Mouse (Mus musculus) embryonic facial prominence, embryonic 11.5 days (tissue): ENCODE results near the gene Dnajc7. TPM values are rescaled to one million over a fixed set of nuclear protein-coding genes. Genes with fewer than 3 reads are reported as not detected.
"Not testable (repeated sequence)": the region's sequence is repeated elsewhere in the genome, so short reads cannot be mapped to it uniquely, and the experiment has no call there.

Source experiments
- ATAC-seq: fragments of 200-750 bp; cut with Nextera tagmentation; replicated peaks from 2 replicates; pipeline ENCODE4 v1.8.0; 2017; ENCODE audit warnings: low read depth; ENCODE audit not compliant: insufficient number of reproducible peaks, low FRiP score, low TSS enrichment
- DNase-seq: peaks from one replicate; pipeline ENCODE4 v3.0.0-alpha.2; 2015; ENCODE audit warnings: low spot score
- H3K27ac ChIP-seq: fragments of 300-500 bp; sonication (generic); replicated peaks from 2 replicates; pipeline ENCODE4 v1.5.1; 2014; ENCODE audit warnings: mild to moderate bottlenecking, low read depth, low read length, control low read depth
- H3K27me3 ChIP-seq: fragments of 300-500 bp; sonication (generic); 2 replicates; pipeline ENCODE4 v1.6.1; 2014; ENCODE audit warnings: mild to moderate bottlenecking, low read length, moderate library complexity, mixed read lengths; ENCODE audit not compliant: control insufficient read depth, insufficient read depth
- H3K36me3 ChIP-seq: fragments of 300-500 bp; sonication (generic); replicated peaks from 2 replicates; pipeline ENCODE4 v1.6.1; 2014; ENCODE audit warnings: low read depth, mild to moderate bottlenecking, low read length, moderate library complexity, mixed read lengths; ENCODE audit not compliant: control insufficient read depth, insufficient read depth
- H3K4me1 ChIP-seq: fragments of 300-500 bp; sonication (generic); 2 replicates; pipeline ENCODE4 v1.6.1; 2014; ENCODE audit warnings: low read length, mixed read lengths; ENCODE audit not compliant: control insufficient read depth, insufficient read depth
- H3K4me2 ChIP-seq: fragments of 300-500 bp; sonication (generic); 2 replicates; pipeline ENCODE4 v1.6.1; 2014; ENCODE audit warnings: low read depth, mild to moderate bottlenecking, control low read depth, low read length, moderate library complexity
- H3K4me3 ChIP-seq: fragments of 300-500 bp; sonication (generic); 2 replicates; pipeline ENCODE4 v1.5.1; 2014; ENCODE audit warnings: low read depth, low read length, control low read depth
- H3K9ac ChIP-seq: fragments of 300-500 bp; sonication (generic); replicated peaks from 2 replicates; pipeline ENCODE4 v1.6.1; 2014; ENCODE audit warnings: mild to moderate bottlenecking, control low read depth, low read length
- H3K9me3 ChIP-seq: fragments of 300-500 bp; sonication (generic); replicated peaks from 2 replicates; pipeline ENCODE4 v1.6.1; 2016; ENCODE audit warnings: mild to moderate bottlenecking, low read length, inconsistent platforms, mixed read lengths; ENCODE audit not compliant: control insufficient read depth
- WGBS: fragments of 180-500 bp; shearing (Covaris S2); extraction: QIAGEN DNeasy Blood & Tissue Kit; methylation state at CpG from one replicate; pipeline ENCODE4 v1.1.7; 2014; 5-methylcytosine and 5-hydroxymethylcytosine counted together
- polyA plus RNA-seq: library from polyadenylated mRNA; unstranded; fragments of >200 nt; fragmentation: Nextera tagmentation; extraction: Ambion mirVana; gene quantifications from 2 replicates; pipeline ENCODE4 v1.2.1, GENCODE M21; 2014

Dnajc7 gene
- polyA plus RNA-seq, 1 experiment from 2014 or later = 83.9 TPM

GRCm38 (mm10) chr11:100540966-100541365 lies 79.0 kb downstream of the Dnajc7 start:
- no peaks in the 10 kb centered on the region; the same call in 1 of the 2 replicates for H3K27me3 ChIP-seq
- no peak overlapping the region for H3K9ac ChIP-seq
- WGBS = 56% methylated on average over 6 of the region's 6 CpGs
- no peak for ATAC-seq
- DNase-seq = no peak
- no peak overlapping the region for H3K4me3 ChIP-seq
- H3K4me2 ChIP-seq = no peak overlapping the region
- no peaks in the 10 kb centered on the region for H3K9me3 ChIP-seq
- H3K27ac ChIP-seq = no peak overlapping the region
- H3K4me1 ChIP-seq = no peaks in the 10 kb centered on the region
- H3K36me3 ChIP-seq = no peaks in the 10 kb centered on the region

DNA sequence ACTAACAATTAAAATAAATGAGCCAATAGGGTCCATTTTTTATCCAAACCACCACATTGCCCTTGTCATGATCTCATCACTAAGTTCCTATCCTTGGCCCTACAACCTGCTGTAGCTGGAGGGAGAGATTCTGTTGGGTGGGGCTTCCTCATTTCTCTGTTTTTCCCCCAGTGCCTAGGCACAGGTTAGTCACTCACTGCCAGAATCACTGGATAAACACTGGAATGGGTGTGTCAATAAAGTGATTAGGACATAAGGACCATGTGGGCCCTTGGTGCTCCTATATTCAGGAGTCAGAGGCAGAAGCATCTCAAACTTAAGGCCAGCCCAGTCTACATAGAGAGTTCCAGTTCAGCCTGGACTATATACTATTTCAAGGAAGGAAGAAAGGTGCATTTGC lies 83.5 kb downstream of the Dnajc7 start:
- no peaks in the 10 kb centered on the region; the same call in 1 of the 2 replicates for H3K27me3 ChIP-seq
- H3K4me3 ChIP-seq = no peak overlapping the region

DNA sequence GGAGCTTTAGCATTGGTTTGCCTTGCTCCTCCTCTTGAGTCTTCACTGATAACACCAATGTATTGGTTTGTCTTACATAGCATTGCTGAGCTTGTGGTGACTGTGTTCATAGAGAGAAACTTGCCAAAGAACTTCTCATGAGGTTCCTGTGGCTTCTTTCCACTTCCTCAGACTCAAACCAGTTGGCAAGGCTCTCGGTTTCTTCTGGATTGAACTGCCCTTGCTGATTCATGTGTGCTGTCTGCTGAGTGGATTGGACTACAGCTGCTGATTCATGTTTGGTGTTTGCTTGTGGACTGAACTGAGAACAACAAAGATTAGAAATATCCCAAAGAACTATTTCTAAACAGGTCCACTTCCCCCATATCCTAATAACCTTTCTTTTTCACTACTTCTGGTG lies 84.0 kb downstream of the Dnajc7 start:
- H3K27ac ChIP-seq = no peak overlapping the region
- H3K9me3 ChIP-seq = no peaks in the 10 kb centered on the region
- H3K4me1 ChIP-seq = no peaks in the 10 kb centered on the region
- WGBS = 84% methylated on average over 1 of the region's 1 CpGs
- DNase-seq (no peak), ATAC-seq (no peak)
- H3K27me3 ChIP-seq = no peaks in the 10 kb centered on the region; the same call in 1 of the 2 replicates
- H3K4me2 ChIP-seq = no peak overlapping the region
- H3K36me3 ChIP-seq = no peaks in the 10 kb centered on the region
- no peak overlapping the region for H3K4me3 ChIP-seq
- no peak overlapping the region for H3K9ac ChIP-seq

More for the DNA sequence above, 83.5 kb downstream of the Dnajc7 start:
- DNase-seq (no peak), ATAC-seq (no peak)
- Histone ChIP-seq H3K9me3 (no peaks in the 10 kb centered on the region), H3K36me3 (no peaks in the 10 kb centered on the region), H3K9ac (no peak overlapping the region), H3K4me2 (no peak overlapping the region), H3K4me1 (no peaks in the 10 kb centered on the region), H3K27ac (no peak overlapping the region)

DNA sequence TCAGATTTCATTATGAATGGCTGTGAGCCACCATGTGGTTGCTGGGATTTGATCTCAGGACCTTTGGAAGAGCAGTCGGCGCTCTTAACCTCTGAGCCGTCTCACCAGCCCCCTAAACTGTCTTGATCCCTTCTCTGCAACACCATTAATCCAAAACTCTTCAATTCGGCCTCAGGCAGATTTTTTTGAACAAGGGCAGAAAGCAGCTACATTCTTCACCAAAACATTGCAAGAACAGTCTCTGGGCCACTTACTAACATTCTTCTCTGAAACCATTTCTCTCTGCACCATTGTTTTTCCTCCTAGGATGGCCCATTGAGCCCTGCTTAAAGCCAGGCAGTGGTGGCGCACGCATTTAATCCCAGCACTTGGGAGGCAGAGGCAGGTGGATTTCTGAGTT lies 85.1 kb downstream of the Dnajc7 start:
- not testable (repeated sequence) for ATAC-seq, H3K27ac ChIP-seq

GRCm38 (mm10) chr11:100534411-100534810 lies 85.6 kb downstream of the Dnajc7 start:
- H3K4me3 ChIP-seq, ATAC-seq, H3K27me3 ChIP-seq, H3K36me3 ChIP-seq, H3K4me1 ChIP-seq, DNase-seq, H3K27ac ChIP-seq, H3K9ac ChIP-seq, H3K9me3 ChIP-seq, H3K4me2 ChIP-seq: not testable (repeated sequence)
- 74% methylated on average over 2 of the region's 2 CpGs for WGBS

More for the DNA sequence above, 85.1 kb downstream of the Dnajc7 start:
- WGBS = 76% methylated on average over 6 of the region's 6 CpGs
- not testable (repeated sequence) for DNase-seq, H3K27me3 ChIP-seq, H3K36me3 ChIP-seq, H3K9ac ChIP-seq, H3K4me1 ChIP-seq, H3K4me3 ChIP-seq, H3K9me3 ChIP-seq, H3K4me2 ChIP-seq

DNA sequence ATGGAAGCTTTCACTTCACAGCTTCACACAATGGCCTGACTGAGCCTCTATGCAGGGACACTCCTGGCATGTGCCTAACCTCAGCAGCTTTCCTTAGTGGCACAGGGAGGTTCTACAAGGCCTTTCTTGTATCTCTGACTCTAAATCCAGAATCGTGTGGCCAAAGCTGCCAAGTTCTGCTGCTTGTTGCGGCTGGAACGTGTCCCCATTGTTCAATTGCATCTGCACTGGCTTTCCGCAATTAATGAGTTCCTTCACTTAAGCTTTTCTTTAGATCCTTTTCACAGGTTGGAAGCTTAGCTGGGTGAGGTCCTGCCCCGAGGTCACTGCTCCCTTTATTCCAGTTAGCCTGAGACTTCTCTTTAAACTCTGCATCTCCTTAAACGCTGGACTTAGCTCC lies 86.1 kb downstream of the Dnajc7 start:
- H3K9ac ChIP-seq = no peak overlapping the region
- 62% methylated on average over 6 of the region's 6 CpGs for WGBS
- no peaks in the 10 kb centered on the region for H3K9me3 ChIP-seq
- H3K4me2 ChIP-seq = no peak overlapping the region
- H3K27me3 ChIP-seq = no peaks in the 10 kb centered on the region
- no peak overlapping the region for H3K27ac ChIP-seq
- H3K4me1 ChIP-seq = no peaks in the 10 kb centered on the region
- DNase-seq (no peak), ATAC-seq (no peak)
- H3K36me3 ChIP-seq = no peaks in the 10 kb centered on the region
- no peak overlapping the region for H3K4me3 ChIP-seq

Other genes starting within 250 kb of the Dnajc7 start
- gene Jup, start 222.4 kb downstream of the Dnajc7 start, polyA plus RNA-seq = 31.8 and 37.4 TPM in 2 replicates
- gene P3h4, start 205.3 kb downstream of the Dnajc7 start, polyA plus RNA-seq = 33.0 and 37.1 TPM in 2 replicates
- gene Fkbp10, start 204.5 kb downstream of the Dnajc7 start, polyA plus RNA-seq = 60.0 and 69.4 TPM in 2 replicates
- 136 and 145 TPM in 2 replicates for gene Nt5c3b, start 178.4 kb downstream of the Dnajc7 start, polyA plus RNA-seq
- gene Klhl10, start 178.3 kb downstream of the Dnajc7 start, polyA plus RNA-seq = 0.52 and 0.57 TPM in 2 replicates
- gene Klhl11, start 147.4 kb downstream of the Dnajc7 start, polyA plus RNA-seq = 13.1 and 13.2 TPM in 2 replicates
- 200 and 210 TPM in 2 replicates for gene Acly, start 92.2 kb downstream of the Dnajc7 start, polyA plus RNA-seq
- 0.79 and 1.4 TPM in 2 replicates for gene Ttc25, start 74.6 kb downstream of the Dnajc7 start, polyA plus RNA-seq
- gene Cnp, start 45.3 kb downstream of the Dnajc7 start, polyA plus RNA-seq = 20.0 and 23.6 TPM in 2 replicates
- 79.5 and 93.0 TPM in 2 replicates for gene Nkiras2, start 924 bp downstream of the Dnajc7 start, polyA plus RNA-seq
- 0.53 and 1.2 TPM in 2 replicates for gene Zfp385c, start 72.3 kb upstream of the Dnajc7 start, polyA plus RNA-seq
- 1.2 and 1.8 TPM in 2 replicates for gene Dhx58, start 84.1 kb upstream of the Dnajc7 start, polyA plus RNA-seq
- gene Kat2a, start 92.3 kb upstream of the Dnajc7 start, polyA plus RNA-seq = 49.9 and 55.9 TPM in 2 replicates
- gene Hspb9, start 93.7 kb upstream of the Dnajc7 start, polyA plus RNA-seq = not detected in 2 replicates
- 76.6 and 86.1 TPM in 2 replicates for gene Rab5c, start 118.0 kb upstream of the Dnajc7 start, polyA plus RNA-seq
- 0.50 and 0.56 TPM in 2 replicates for gene Kcnh4, start 139.8 kb upstream of the Dnajc7 start, polyA plus RNA-seq
- not detected in 2 replicates for gene Hcrt, start 142.8 kb upstream of the Dnajc7 start, polyA plus RNA-seq
- 1.4 and 1.5 TPM in 2 replicates for gene Ghdc, start 150.8 kb upstream of the Dnajc7 start, polyA plus RNA-seq
- 17.9 and 18.1 TPM in 2 replicates for gene Stat5b, start 230.6 kb upstream of the Dnajc7 start, polyA plus RNA-seq
- gene Stat5a, start 239.2 kb upstream of the Dnajc7 start, polyA plus RNA-seq = 1.6 and 1.9 TPM in 2 replicates